Mouse (Mus musculus): ENCODE data around the gene Kxd1. TPM values are rescaled to one million over a fixed set of nuclear protein-coding genes. Genes with fewer than 3 reads are reported as not detected.
A peak's percentile ranks its signal among the peaks of the same experiment; 100 is the strongest.
"Not testable (repeated sequence)": the region's sequence is repeated elsewhere in the genome, so short reads cannot be mapped to it uniquely, and the experiment has no call there.

Kxd1 gene
- polyA plus RNA-seq, 1 experiment from 2014 or later, result 29.0 TPM

DNA sequence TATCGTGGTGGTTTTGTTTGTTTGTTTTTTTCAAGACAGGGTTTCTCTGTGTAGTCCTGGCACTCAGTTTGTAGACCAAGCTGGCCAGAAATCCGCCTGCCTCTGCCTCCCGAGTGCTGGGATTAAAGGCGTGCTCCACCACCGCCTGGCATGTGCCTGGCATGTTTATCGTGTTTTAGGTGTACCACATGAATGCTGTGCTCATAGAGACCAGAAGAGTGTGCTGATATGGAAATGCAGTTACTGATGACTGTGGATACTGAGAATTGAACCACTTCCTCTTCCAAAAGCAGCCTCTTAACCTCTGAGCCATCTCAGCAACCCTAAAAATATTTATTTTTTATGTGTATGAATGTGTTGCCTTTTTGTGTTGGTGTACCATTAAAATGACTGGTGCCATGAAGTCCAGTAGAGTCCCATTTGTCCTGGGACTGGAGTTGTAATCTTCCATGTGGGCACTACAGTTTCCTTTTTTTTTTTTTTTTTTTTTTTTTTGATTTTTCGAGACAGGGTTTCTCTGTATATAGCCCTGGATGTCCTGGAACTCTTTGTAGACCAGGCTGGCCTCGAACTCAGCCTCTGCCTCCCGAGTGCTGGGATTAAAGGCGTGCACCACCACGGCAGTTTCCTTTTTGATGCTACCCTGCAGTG is 15.4 kb downstream of the Kxd1 start:
- H3K27ac ChIP-seq (ENCODE audit: low read length), result peak overlapping the region; percentile 99
- WGBS (ENCODE audit: insufficient replicate concordance), result 62% methylated on average over 11 of the region's 11 CpGs
- H3K36me3 ChIP-seq (ENCODE audit: control insufficient read depth, insufficient read depth), result peaks cover 23% of the 10 kb centered on the region
- ATAC-seq (ENCODE audit: low read depth), result no peak
- peak overlapping the region; percentile 76 for H3K4me2 ChIP-seq (ENCODE audit: low read depth, low read length)
- no peaks in the 10 kb centered on the region for H3K27me3 ChIP-seq (ENCODE audit: control insufficient read depth, insufficient read depth, low read depth, low read length)
- H3K9ac ChIP-seq (ENCODE audit: low read depth, low read length), result no peak overlapping the region
- H3K4me1 ChIP-seq (ENCODE audit: control insufficient read depth, low read depth, low read length), result peaks cover 26% of the 10 kb centered on the region
- H3K4me3 ChIP-seq (ENCODE audit: low read depth, low read length), result no peak overlapping the region
- H3K9me3 ChIP-seq (replicated peaks; ENCODE audit: control insufficient read depth, low read length), result no peaks in the 10 kb centered on the region

DNA sequence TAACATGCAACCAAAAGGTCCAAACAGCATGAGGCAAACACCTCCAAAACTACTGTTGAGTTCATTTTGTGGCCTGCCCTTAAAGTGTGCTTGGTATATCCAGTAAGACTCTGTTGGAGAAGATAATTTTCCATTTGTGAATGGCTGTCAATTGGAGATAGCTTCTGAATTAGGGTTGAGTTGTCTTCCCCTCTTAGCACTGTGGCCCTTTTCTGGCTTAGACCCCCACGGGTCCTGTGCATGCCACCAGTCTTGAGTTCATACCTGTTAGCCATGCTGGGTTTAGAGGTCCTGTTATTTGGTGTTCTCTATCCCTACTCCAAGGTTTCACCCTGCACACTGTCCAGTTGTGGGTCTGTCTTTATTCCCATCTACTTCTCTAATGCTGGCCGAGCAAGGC is 16.0 kb downstream of the Kxd1 start:
- H3K36me3 ChIP-seq (ENCODE audit: control insufficient read depth, insufficient read depth), result peaks cover 27% of the 10 kb centered on the region
- WGBS (ENCODE audit: insufficient replicate concordance), result 69% methylated on average over 2 of the region's 2 CpGs
- H3K4me1 ChIP-seq (ENCODE audit: control insufficient read depth, low read depth, low read length), result peaks cover 29% of the 10 kb centered on the region
- ATAC-seq (ENCODE audit: low read depth), result no peak
- no peaks in the 10 kb centered on the region for H3K27me3 ChIP-seq (ENCODE audit: control insufficient read depth, insufficient read depth, low read depth, low read length)
- no peaks in the 10 kb centered on the region for H3K9me3 ChIP-seq (replicated peaks; ENCODE audit: control insufficient read depth, low read length)
- peak overlapping the region; percentile 76 for H3K4me2 ChIP-seq (ENCODE audit: low read depth, low read length)
- H3K27ac ChIP-seq (ENCODE audit: low read length), result peak overlapping the region; percentile 99
- peak overlapping the region; percentile 99; the same call in 1 of the 2 replicates for H3K9ac ChIP-seq (ENCODE audit: low read depth, low read length)
- peak overlapping the region; percentile 99 for H3K4me3 ChIP-seq (ENCODE audit: low read depth, low read length)

DNA sequence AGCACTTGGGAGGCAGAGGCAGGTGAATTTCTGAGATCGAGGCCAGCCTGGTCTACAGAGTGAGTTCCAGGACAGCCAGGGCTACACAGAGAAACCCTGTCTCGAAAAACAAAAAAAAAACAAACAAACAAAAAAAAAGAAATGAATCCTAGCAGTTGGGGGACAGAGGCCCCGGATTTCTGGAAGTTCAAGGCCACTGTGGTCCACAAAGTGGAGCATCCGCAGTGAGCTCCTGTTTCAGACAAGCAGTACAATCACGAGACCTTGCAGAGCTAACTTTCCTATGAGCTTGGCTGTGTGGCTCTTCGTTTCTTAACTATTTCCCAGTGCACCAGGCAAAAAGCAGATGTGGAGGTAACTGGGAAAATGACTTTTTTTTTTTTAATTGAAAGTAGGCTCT is 16.6 kb downstream of the Kxd1 start:
- ATAC-seq (ENCODE audit: low read depth); H3K9me3 ChIP-seq (replicated peaks; ENCODE audit: control insufficient read depth, low read length); H3K27me3 ChIP-seq (ENCODE audit: control insufficient read depth, insufficient read depth, low read depth, low read length): not testable (repeated sequence)
- Histone ChIP-seq H3K9ac (ENCODE audit: low read depth, low read length) (peak overlapping the region; percentile 99), H3K27ac (ENCODE audit: low read length) (peak overlapping the region; percentile 99), H3K36me3 (ENCODE audit: control insufficient read depth, insufficient read depth) (peaks cover 27% of the 10 kb centered on the region), H3K4me1 (ENCODE audit: control insufficient read depth, low read depth, low read length) (peaks cover 31% of the 10 kb centered on the region), H3K4me3 (ENCODE audit: low read depth, low read length) (peak overlapping the region; percentile 99), H3K4me2 (ENCODE audit: low read depth, low read length) (peak overlapping the region; percentile 76)
- 37% methylated on average over 6 of the region's 6 CpGs for WGBS (ENCODE audit: insufficient replicate concordance)

DNA sequence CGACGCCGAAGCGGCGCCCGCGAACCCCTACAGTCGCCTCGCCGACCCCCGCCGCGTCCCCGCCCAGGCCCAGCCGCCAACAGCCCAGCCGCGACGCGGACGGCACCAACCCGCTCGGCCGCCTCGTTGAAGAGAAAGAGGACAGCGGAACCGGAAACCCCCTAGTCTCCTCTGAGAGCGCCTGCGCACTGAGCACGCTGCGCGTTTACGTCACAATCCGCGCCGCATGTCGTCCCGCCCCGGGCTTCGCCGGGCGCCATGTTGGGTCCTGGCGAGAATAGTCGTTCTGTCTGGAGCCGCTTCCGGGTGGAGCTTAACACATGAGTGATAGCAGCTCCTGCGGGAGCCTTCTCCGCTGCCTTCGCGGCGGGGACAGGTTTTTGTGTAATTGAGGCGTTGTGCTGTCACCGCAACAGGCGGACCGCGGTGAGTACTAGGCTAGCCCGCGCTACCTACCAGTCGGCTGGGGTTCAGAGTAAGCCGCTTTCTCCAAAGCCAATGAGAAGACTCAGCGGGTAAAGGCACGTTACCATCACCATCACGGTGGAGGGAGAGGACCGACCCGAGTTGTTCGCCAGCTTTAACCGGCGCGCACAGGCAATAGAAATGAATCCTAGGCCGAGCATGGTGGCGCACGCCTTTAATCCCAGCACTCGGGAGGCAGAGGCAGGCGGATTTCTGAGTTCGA is 17.4 kb downstream of the Kxd1 start, which contains the start of gene Uba52:
Uba52 (minus strand) TSS at position 574 of the 688 bp plus-strand sequence.
- H3K9me3 ChIP-seq (replicated peaks; ENCODE audit: control insufficient read depth, low read length), result no peaks in the 10 kb centered on the region
- peak within 1 kb of the TSS; percentile 99 for H3K9ac ChIP-seq (ENCODE audit: low read depth, low read length)
- peaks cover 39% of the 10 kb centered on the region for H3K4me1 ChIP-seq (ENCODE audit: control insufficient read depth, low read depth, low read length)
- under 1% methylated on average over 74 of the region's 74 CpGs for WGBS (ENCODE audit: insufficient replicate concordance)
- peak within 1 kb of the TSS; percentile 76 for H3K4me2 ChIP-seq (ENCODE audit: low read depth, low read length)
- ATAC-seq (ENCODE audit: low read depth), result peak; percentile 83
- H3K27ac ChIP-seq (ENCODE audit: low read length), result peak within 1 kb of the TSS; percentile 99
- peak within 1 kb of the TSS; percentile 99 for H3K4me3 ChIP-seq (ENCODE audit: low read depth, low read length)
- H3K27me3 ChIP-seq (ENCODE audit: control insufficient read depth, insufficient read depth, low read depth, low read length), result no peaks in the 10 kb centered on the region
- peaks cover 27% of the 10 kb centered on the region for H3K36me3 ChIP-seq (ENCODE audit: control insufficient read depth, insufficient read depth)

DNA sequence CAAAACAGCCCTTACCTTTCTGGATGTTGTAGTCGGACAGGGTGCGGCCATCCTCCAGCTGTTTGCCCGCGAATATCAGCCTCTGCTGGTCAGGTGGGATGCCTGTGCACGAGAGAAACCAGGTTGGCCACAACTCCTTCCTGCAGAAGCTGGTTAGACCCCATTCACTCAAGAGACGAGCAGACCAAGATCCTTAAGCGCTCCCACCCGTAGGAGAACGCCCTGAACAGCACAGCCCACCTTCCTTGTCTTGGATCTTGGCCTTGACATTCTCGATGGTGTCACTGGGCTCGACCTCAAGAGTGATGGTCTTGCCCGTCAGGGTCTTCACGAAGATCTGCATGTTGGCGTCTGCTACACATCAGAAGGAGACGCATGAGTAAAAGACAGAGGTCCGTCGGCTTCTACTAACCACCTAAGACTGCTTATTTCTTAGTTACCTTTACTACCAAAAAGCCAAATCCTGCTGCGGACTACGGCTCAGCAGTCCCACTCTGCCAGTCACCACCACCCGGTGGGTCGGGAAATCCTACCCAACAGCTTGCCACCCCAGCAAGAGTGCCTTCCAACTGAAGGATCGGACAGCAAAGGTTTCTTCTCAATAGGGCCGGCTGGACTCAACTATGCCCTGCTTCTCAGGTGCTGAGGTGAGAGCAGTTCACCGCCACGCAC is 18.3 kb downstream of the Kxd1 start:
- Histone ChIP-seq H3K27me3 (ENCODE audit: control insufficient read depth, insufficient read depth, low read depth, low read length) (no peaks in the 10 kb centered on the region), H3K9ac (ENCODE audit: low read depth, low read length) (peak overlapping the region; percentile 99), H3K36me3 (ENCODE audit: control insufficient read depth, insufficient read depth) (peaks cover 27% of the 10 kb centered on the region), H3K4me1 (ENCODE audit: control insufficient read depth, low read depth, low read length) (peaks cover 46% of the 10 kb centered on the region), H3K9me3 (replicated peaks; ENCODE audit: control insufficient read depth, low read length) (no peaks in the 10 kb centered on the region), H3K4me2 (ENCODE audit: low read depth, low read length) (peak overlapping the region; percentile 76), H3K27ac (ENCODE audit: low read length) (peak overlapping the region; percentile 99), H3K4me3 (ENCODE audit: low read depth, low read length) (peak overlapping the region; percentile 99)
- WGBS (ENCODE audit: insufficient replicate concordance), result 2% methylated on average over 25 of the region's 25 CpGs
- ATAC-seq (ENCODE audit: low read depth), result no peak

DNA sequence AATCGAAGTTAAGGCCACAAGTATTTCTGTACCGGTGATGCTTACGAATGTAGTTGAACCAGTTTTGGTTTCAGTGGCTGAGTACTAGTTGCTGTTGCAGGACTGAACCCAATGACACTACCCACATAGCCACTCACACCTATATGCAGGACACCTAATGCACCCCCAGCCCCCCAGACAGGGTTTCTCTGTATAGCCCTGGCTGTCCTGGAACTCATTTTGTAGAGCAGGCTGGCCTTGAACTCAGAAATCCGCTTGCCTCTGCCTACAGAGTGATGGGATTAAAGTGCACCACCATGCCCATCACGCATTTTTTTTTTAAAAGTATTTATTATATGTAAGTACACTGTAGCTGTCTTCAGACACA is 20.7 kb downstream of the Kxd1 start:
- Histone ChIP-seq H3K4me3 (ENCODE audit: low read depth, low read length) (peak overlapping the region; percentile 71), H3K27ac (ENCODE audit: low read length) (peak overlapping the region; percentile 87), H3K36me3 (ENCODE audit: control insufficient read depth, insufficient read depth) (peaks cover 18% of the 10 kb centered on the region), H3K4me1 (ENCODE audit: control insufficient read depth, low read depth, low read length) (peaks cover 54% of the 10 kb centered on the region), H3K9me3 (replicated peaks; ENCODE audit: control insufficient read depth, low read length) (no peaks in the 10 kb centered on the region), H3K9ac (ENCODE audit: low read depth, low read length) (no peak overlapping the region), H3K4me2 (ENCODE audit: low read depth, low read length) (peak overlapping the region; percentile 92), H3K27me3 (ENCODE audit: control insufficient read depth, insufficient read depth, low read depth, low read length) (peaks cover 7% of the 10 kb centered on the region)
- no peak for ATAC-seq (ENCODE audit: low read depth)
- 54% methylated on average over 5 of the region's 5 CpGs for WGBS (ENCODE audit: insufficient replicate concordance)

DNA sequence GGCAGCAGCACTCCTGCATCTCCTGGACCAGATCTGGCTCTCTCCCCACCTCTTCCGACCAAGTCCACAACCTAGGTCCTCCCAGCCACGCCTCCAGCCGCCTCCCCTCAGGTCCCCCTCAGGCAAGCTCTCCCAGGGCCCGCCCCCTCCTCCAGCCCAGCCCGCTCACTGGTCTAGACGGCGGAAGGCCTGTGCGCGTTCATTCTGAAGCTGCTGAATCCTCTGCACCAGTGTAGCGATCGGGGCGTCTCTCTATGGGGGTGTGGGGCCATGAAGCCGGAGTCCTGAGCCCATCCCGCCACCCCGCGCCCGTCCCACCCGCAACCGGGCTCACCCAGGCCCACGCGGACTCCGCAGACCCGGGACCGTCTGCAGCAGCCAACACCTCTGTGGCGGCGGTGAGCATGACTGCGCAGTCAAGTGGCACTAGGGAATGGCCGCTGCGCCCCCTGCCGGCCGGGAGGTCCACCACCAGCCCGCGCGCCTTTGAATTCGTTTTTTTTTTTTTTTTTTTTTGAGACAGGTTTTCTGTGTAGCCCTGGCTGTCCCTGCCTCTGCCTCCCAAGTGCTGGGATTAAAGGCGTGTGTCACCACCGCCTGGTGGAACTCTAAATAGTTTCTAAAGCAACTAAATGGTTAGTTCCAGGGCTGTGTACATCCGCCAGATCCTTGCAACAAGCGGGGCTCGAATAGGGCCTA is 21.3 kb downstream of the Kxd1 start, which contains the start of gene Rex1bd:
Rex1bd (minus strand) TSS at position 425 of the 699 bp plus-strand sequence.
- H3K4me3 ChIP-seq (ENCODE audit: low read depth, low read length), result peak within 1 kb of the TSS; percentile 71
- peaks cover 12% of the 10 kb centered on the region for H3K27me3 ChIP-seq (ENCODE audit: control insufficient read depth, insufficient read depth, low read depth, low read length)
- H3K27ac ChIP-seq (ENCODE audit: low read length), result peak within 1 kb of the TSS; percentile 87
- peaks cover 54% of the 10 kb centered on the region for H3K4me1 ChIP-seq (ENCODE audit: control insufficient read depth, low read depth, low read length)
- 2% methylated on average over 40 of the region's 40 CpGs for WGBS (ENCODE audit: insufficient replicate concordance)
- H3K9me3 ChIP-seq (replicated peaks; ENCODE audit: control insufficient read depth, low read length), result no peaks in the 10 kb centered on the region
- peak within 1 kb of the TSS; percentile 87 for H3K9ac ChIP-seq (ENCODE audit: low read depth, low read length)
- peak within 1 kb of the TSS; percentile 92 for H3K4me2 ChIP-seq (ENCODE audit: low read depth, low read length)
- peaks cover 18% of the 10 kb centered on the region for H3K36me3 ChIP-seq (ENCODE audit: control insufficient read depth, insufficient read depth)
- ATAC-seq (ENCODE audit: low read depth), result peak; percentile 77

DNA sequence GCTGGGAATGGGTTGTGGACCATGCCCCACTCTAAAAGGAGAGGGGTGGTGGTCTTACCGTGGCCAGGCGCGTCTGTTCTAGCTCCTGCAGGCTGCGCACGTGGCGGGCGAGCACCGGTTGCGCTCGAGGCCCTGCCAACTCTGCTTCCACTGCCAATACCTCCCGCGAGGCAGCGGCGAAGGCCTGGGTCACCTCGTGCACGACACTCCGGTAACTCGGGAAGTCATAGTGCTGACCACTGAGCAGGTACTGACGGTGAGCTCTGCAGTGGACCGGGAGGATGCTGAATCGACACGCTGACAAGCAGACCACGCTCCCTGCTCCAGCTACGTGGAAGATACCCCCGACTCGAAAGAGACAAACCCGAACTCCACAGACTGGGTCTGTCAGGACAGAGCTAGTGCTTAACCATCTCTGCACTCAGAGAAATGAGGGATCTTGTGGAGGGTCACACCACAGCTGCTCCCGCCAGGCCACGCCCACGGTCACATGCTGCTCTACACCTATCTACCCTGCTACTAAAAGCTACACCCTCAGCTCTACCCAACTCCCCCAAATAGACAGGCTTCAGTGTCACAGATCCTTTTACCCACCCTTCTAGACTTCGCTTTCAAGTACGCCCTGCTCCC is 21.9 kb downstream of the Kxd1 start:
- peaks cover 58% of the 10 kb centered on the region for H3K4me1 ChIP-seq (ENCODE audit: control insufficient read depth, low read depth, low read length)
- H3K9ac ChIP-seq (ENCODE audit: low read depth, low read length), result peak overlapping the region; percentile 87
- peaks cover 18% of the 10 kb centered on the region for H3K36me3 ChIP-seq (ENCODE audit: control insufficient read depth, insufficient read depth)
- H3K4me2 ChIP-seq (ENCODE audit: low read depth, low read length), result peak overlapping the region; percentile 92
- H3K27ac ChIP-seq (ENCODE audit: low read length), result peak overlapping the region; percentile 87
- H3K9me3 ChIP-seq (replicated peaks; ENCODE audit: control insufficient read depth, low read length), result no peaks in the 10 kb centered on the region
- 40% methylated on average over 32 of the region's 32 CpGs for WGBS (ENCODE audit: insufficient replicate concordance)
- H3K27me3 ChIP-seq (ENCODE audit: control insufficient read depth, insufficient read depth, low read depth, low read length), result peaks cover 18% of the 10 kb centered on the region
- H3K4me3 ChIP-seq (ENCODE audit: low read depth, low read length), result peak overlapping the region; percentile 71
- ATAC-seq (ENCODE audit: low read depth), result no peak; the same call in 1 of the 2 replicates
